Mouse (Mus musculus) ES-E14 (cell line): Measurements from ENCODE around the gene Hoxa1. TPM values are rescaled to one million over a fixed set of nuclear protein-coding genes. Genes with fewer than 3 reads are reported as not detected.

ENCODE experiments used
- DNase-seq: peaks from one replicate; pipeline ENCODE4 v3.0.0-alpha.2; 2013; ENCODE audit warnings: low read depth, low spot score
- H3K27ac ChIP-seq: 2 replicates; pipeline ENCODE4 v1.5.1; 2012; ENCODE audit warnings: low read depth, mild to moderate bottlenecking, low read length, moderate library complexity, mixed read lengths; ENCODE audit not compliant: poor library complexity, insufficient read depth, severe bottlenecking
- H3K36me3 ChIP-seq: 2 replicates; pipeline ENCODE4 v1.6.1; 2012; ENCODE audit warnings: mild to moderate bottlenecking, low read length, moderate library complexity, mixed read lengths; ENCODE audit not compliant: control insufficient read depth, poor library complexity, insufficient read depth, severe bottlenecking
- H3K4me1 ChIP-seq, 2 experiments: fragments of 150-350 bp in 1 of 2; sonication (generic) in 1 of 2; 2 replicates each; pipeline ENCODE4 v1.6.1; 2012; ENCODE audit warnings: low read length in 2 of 2, mild to moderate bottlenecking in 1 of 2, mixed read lengths in 1 of 2; ENCODE audit not compliant: control insufficient read depth in 2 of 2, insufficient read depth in 2 of 2, poor library complexity in 1 of 2
- H3K4me3 ChIP-seq, 2 experiments: fragments of 150-350 bp in 1 of 2; sonication (generic) in 1 of 2; 2 replicates each; pipeline ENCODE4 v1.5.1; 2012; ENCODE audit warnings: low read length in 2 of 2, low read depth in 1 of 2, mild to moderate bottlenecking in 1 of 2, mixed read lengths in 1 of 2; ENCODE audit not compliant: insufficient read depth in 1 of 2, poor library complexity in 1 of 2, severe bottlenecking in 1 of 2
- H3K9ac ChIP-seq: 2 replicates; pipeline ENCODE4 v1.6.1; 2012; ENCODE audit warnings: low read depth, mild to moderate bottlenecking, low read length, mixed read lengths; ENCODE audit not compliant: poor library complexity, insufficient read depth, severe bottlenecking
- H3K9me3 ChIP-seq: fragments of 150-350 bp; sonication (generic); 2 replicates; pipeline ENCODE4 v1.6.1; 2012; ENCODE audit warnings: low read depth, mild to moderate bottlenecking, low read length; ENCODE audit not compliant: control insufficient read depth, insufficient read depth
- CHD2 ChIP-seq: IDR thresholded peaks from 2 replicates; pipeline ENCODE4 v1.6.1; 2014; ENCODE audit warnings: mild to moderate bottlenecking, low read depth, low read length, inconsistent platforms
- HCFC1 ChIP-seq: IDR thresholded peaks from 2 replicates; pipeline ENCODE4 v1.6.1; 2012; ENCODE audit warnings: low read length, inconsistent platforms, borderline replicate concordance; ENCODE audit not compliant: insufficient read depth
- MAFK ChIP-seq: IDR thresholded peaks from 2 replicates; pipeline ENCODE4 v1.6.1; 2014; ENCODE audit warnings: mild to moderate bottlenecking, low read depth, low read length, inconsistent platforms; ENCODE audit not compliant: insufficient read depth
- ZC3H11A ChIP-seq: IDR thresholded peaks from 2 replicates; pipeline ENCODE4 v1.6.1; 2012; ENCODE audit warnings: low read depth, mild to moderate bottlenecking, inconsistent platforms, low read length, borderline replicate concordance
- ZNF384 ChIP-seq: IDR thresholded peaks from 2 replicates; pipeline ENCODE4 v1.6.1; 2012; ENCODE audit warnings: low read depth, low read length, inconsistent platforms
- in situ Hi-C, 2 experiments: fragments of 600-800 bp; cut with MboI; formaldehyde crosslinking; loops; one replicate each; pipeline ENCODE4 v1.15.1; 2025; ENCODE audit warnings: low sequenced_read_pairs in 2 of 2, inconsistent platforms in 1 of 2; ENCODE audit not compliant: unreplicated experiment in 2 of 2
- total RNA-seq: library from RNA; depleted of rRNA; stranded (reverse); fragments of 300-350 nt; gene quantifications from 2 replicates; pipeline ENCODE4 v1.2.3, GENCODE M21; 2012

Gene Hoxa1
- total RNA-seq, 1 experiment, result 3.5 TPM

- no peak for TF ChIP-seq HCFC1
- TF ChIP-seq ZNF384, result no peak
- TF ChIP-seq CHD2, result no peak
- TF ChIP-seq ZC3H11A, result no peak
- TF ChIP-seq MAFK, result no peak
- Histone ChIP-seq H3K36me3 (no peaks in the 10 kb centered on the region), H3K9me3 (no peaks in the 10 kb centered on the region), H3K27ac (no peak overlapping the region), H3K4me3 (peak overlapping the region in 1 of 2 experiments; percentile 6; a peak in 1 of 4 replicates), H3K9ac (no peak overlapping the region), H3K4me1 (peaks cover 0 to 4% of the 10 kb centered on the region in 2 experiments; a peak in 1 of 4 replicates)
- DNase-seq, result no peak
- in situ Hi-C loops, result loop anchor here in 1 of 2 experiments (25.0 kb wide), 1 partner anchor 590 kb away; no protein-coding TSS in a partner anchor
Measured at GRCm38 (mm10) chr6:52202362-52203120, 44.4 kb upstream of the Hoxa1 start.

GRCm38 (mm10) chr6:52201269-52201668 is 43.2 kb upstream of the Hoxa1 start:
- no peak overlapping the region for H3K4me3 ChIP-seq
- H3K4me1 ChIP-seq, result peaks cover 0 to 2% of the 10 kb centered on the region in 2 experiments; a peak in 1 of 4 replicates
- DNase-seq, result no peak
- H3K9ac ChIP-seq, result no peak overlapping the region
- no peaks in the 10 kb centered on the region for H3K9me3 ChIP-seq
- no peak for TF ChIP-seq ZNF384
- TF ChIP-seq MAFK, result no peak
- no peak for TF ChIP-seq HCFC1
- H3K36me3 ChIP-seq, result no peaks in the 10 kb centered on the region
- in situ Hi-C loops, result loop anchor here in 1 of 2 experiments (25.0 kb wide), 1 partner anchor 589 kb away; no protein-coding TSS in a partner anchor
- no peak overlapping the region for H3K27ac ChIP-seq

- peaks cover 0 to 2% of the 10 kb centered on the region in 2 experiments; a peak in 1 of 4 replicates for H3K4me1 ChIP-seq
- H3K27ac ChIP-seq, result no peak overlapping the region
- in situ Hi-C loops, result loop anchor here in 1 of 2 experiments (25.0 kb wide), 1 partner anchor 588 kb away; no protein-coding TSS in a partner anchor
- H3K4me3 ChIP-seq, result no peak overlapping the region
- TF ChIP-seq HCFC1 (no peak), ZNF384 (no peak), CHD2 (no peak), ZC3H11A (no peak), MAFK (no peak)
- H3K36me3 ChIP-seq, result no peaks in the 10 kb centered on the region
- no peak for DNase-seq
- no peak overlapping the region for H3K9ac ChIP-seq
- no peaks in the 10 kb centered on the region for H3K9me3 ChIP-seq
Measured at GRCm38 (mm10) chr6:52200751-52201250, 42.7 kb upstream of the Hoxa1 start.

- no peak for DNase-seq
- H3K4me3 ChIP-seq, result no peak overlapping the region
- H3K9me3 ChIP-seq, result no peaks in the 10 kb centered on the region
- in situ Hi-C loops, result loop anchor here in 1 of 2 experiments (25.0 kb wide), 1 partner anchor 588 kb away; no protein-coding TSS in a partner anchor
- H3K27ac ChIP-seq, result no peak overlapping the region
- no peak overlapping the region for H3K9ac ChIP-seq
- H3K36me3 ChIP-seq, result no peaks in the 10 kb centered on the region
- TF ChIP-seq ZNF384, result no peak
- H3K4me1 ChIP-seq, result peaks cover 0 to 2% of the 10 kb centered on the region in 2 experiments; a peak in 1 of 4 replicates
Measured at GRCm38 (mm10) chr6:52200073-52200750, 42.1 kb upstream of the Hoxa1 start.
